Mouse (Mus musculus) urinary bladder, postnatal 36 days (tissue): ENCODE measurements at regions not wholly inside any gene's neighbourhood (a gene's known extent, or its start where the extent isn't known, plus 50 kb on each side); places are given as distances from the start of the nearest gene placed in this dataset.

Experiments used
- DNase-seq, 2 experiments: peaks; one replicate each; pipeline ENCODE4 v3.0.0; 2022; ENCODE audit warnings: low spot score in 2 of 2, mixed read lengths in 1 of 2

GRCm38 (mm10) chr2:57613243-57613642 lies 375.8 kb downstream of the Gpd2 start:
- no peak for DNase-seq

GRCm38 (mm10) chr2:57614587-57614991 lies 377.2 kb downstream of the Gpd2 start:
- no peak for DNase-seq

GRCm38 (mm10) chr2:57616525-57617225 lies 379.2 kb downstream of the Gpd2 start:
- no peak for DNase-seq

- no peak for DNase-seq
Measured at GRCm38 (mm10) chr2:57617258-57617657, 379.8 kb downstream of the Gpd2 start.

GRCm38 (mm10) chr2:57644117-57644516 lies 353.6 kb upstream of the Galnt5 start:
- no peak for DNase-seq

- DNase-seq: no peak
Measured at GRCm38 (mm10) chr2:57644541-57644940, 353.1 kb upstream of the Galnt5 start.

GRCm38 (mm10) chr2:57649002-57649401 lies 348.7 kb upstream of the Galnt5 start:
- DNase-seq: no peak

GRCm38 (mm10) chr2:57657409-57657808 lies 340.3 kb upstream of the Galnt5 start:
- no peak for DNase-seq

GRCm38 (mm10) chr2:57661838-57662237 lies 335.8 kb upstream of the Galnt5 start:
- DNase-seq: no peak

- no peak for DNase-seq
Measured at GRCm38 (mm10) chr2:57672007-57672643, 325.6 kb upstream of the Galnt5 start.

GRCm38 (mm10) chr2:57689877-57690276 lies 307.8 kb upstream of the Galnt5 start:
- DNase-seq: no peak

GRCm38 (mm10) chr2:57696992-57697772 lies 300.5 kb upstream of the Galnt5 start:
- no peak for DNase-seq

- DNase-seq: peak; percentile 13 to 48
Measured at GRCm38 (mm10) chr2:57698659-57699061, 299.0 kb upstream of the Galnt5 start.

GRCm38 (mm10) chr2:57699226-57699625 lies 298.5 kb upstream of the Galnt5 start:
- DNase-seq: no peak

GRCm38 (mm10) chr2:57716754-57717510 lies 280.8 kb upstream of the Galnt5 start:
- no peak for DNase-seq
